Mouse (Mus musculus) E14TG2a.4 (cell line): ENCODE measurements at regions not wholly inside any gene's neighbourhood (a gene's known extent, or its start where the extent isn't known, plus 50 kb on each side); places are given as distances from the start of the nearest gene placed in this dataset.

Experiments
- CTCF ChIP-seq: conservative IDR thresholded peaks from 2 replicates; pipeline ENCODE4 v1.5.1; 2014; ENCODE audit warnings: low read length
- NANOG ChIP-seq: IDR thresholded peaks from 2 replicates; pipeline ENCODE4 v1.6.1; 2014; ENCODE audit warnings: borderline replicate concordance, low read length, mixed read lengths
- POU5F1 ChIP-seq: IDR thresholded peaks from 2 replicates; pipeline ENCODE4 v1.6.1; 2014; ENCODE audit warnings: low read length, borderline replicate concordance

DNA sequence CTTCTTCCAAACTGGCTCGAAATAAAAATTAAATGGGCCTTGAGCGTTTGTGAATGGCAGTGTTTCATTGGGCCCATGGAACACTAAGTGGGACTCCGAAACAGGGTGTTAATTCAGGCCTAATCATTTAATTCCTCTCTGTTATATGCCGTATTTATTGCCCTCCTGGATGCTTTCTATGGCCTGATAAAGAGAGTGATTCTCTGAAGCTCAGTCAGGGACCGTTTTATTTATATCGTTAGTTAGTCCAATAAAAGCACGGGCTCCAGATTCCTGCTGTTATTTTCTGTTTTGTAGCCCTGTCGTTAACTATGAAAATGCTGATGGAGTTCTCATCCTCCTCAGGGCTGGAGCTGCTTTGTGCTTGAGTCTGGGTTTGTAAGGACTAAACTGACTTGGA lies 406.2 kb upstream of the Hnrnpa3 start:
- TF ChIP-seq CTCF: no peak
- TF ChIP-seq NANOG: no peak
- no peak for TF ChIP-seq POU5F1
